Mouse (Mus musculus) erythroblast, embryonic 14.5 days (primary cell): Measurements from ENCODE around the gene Gprc5b. TPM values are rescaled to one million over a fixed set of nuclear protein-coding genes. Genes with fewer than 3 reads are reported as not detected.

Source experiments
- H3K27me3 ChIP-seq: 2 replicates; pipeline ENCODE4 v1.6.1; 2012; ENCODE audit warnings: inconsistent platforms; ENCODE audit not compliant: control insufficient read depth
- H3K36me3 ChIP-seq: 2 replicates; pipeline ENCODE4 v1.6.1; 2012; ENCODE audit warnings: mild to moderate bottlenecking, inconsistent platforms; ENCODE audit not compliant: control insufficient read depth
- H3K4me1 ChIP-seq: 2 replicates; pipeline ENCODE4 v1.6.1; 2012; ENCODE audit warnings: inconsistent platforms; ENCODE audit not compliant: control insufficient read depth
- H3K4me3 ChIP-seq: replicated peaks from 2 replicates; pipeline ENCODE3; 2012; ENCODE audit warnings: moderate library complexity, mild to moderate bottlenecking, inconsistent platforms
- H3K9me3 ChIP-seq: 2 replicates; pipeline ENCODE4 v1.6.1; 2012; ENCODE audit warnings: low read length, inconsistent platforms, mixed read lengths; ENCODE audit not compliant: control insufficient read depth
- GATA1 ChIP-seq: IDR thresholded peaks from 2 replicates; pipeline ENCODE4 v1.6.1; 2012; ENCODE audit warnings: low read length, inconsistent platforms, mixed read lengths
- TAL1 ChIP-seq: IDR thresholded peaks from 3 replicates; pipeline ENCODE4 v1.6.1; 2012; ENCODE audit warnings: low read length, inconsistent platforms, mixed read lengths
- polyA plus RNA-seq: library from polyadenylated mRNA; stranded (reverse); fragments of >175 nt; gene quantifications from 2 replicates; pipeline ENCODE4 v1.2.3, GENCODE M21; 2012

The Gprc5b gene
- polyA plus RNA-seq, 1 experiment: 0.07 TPM

DNA sequence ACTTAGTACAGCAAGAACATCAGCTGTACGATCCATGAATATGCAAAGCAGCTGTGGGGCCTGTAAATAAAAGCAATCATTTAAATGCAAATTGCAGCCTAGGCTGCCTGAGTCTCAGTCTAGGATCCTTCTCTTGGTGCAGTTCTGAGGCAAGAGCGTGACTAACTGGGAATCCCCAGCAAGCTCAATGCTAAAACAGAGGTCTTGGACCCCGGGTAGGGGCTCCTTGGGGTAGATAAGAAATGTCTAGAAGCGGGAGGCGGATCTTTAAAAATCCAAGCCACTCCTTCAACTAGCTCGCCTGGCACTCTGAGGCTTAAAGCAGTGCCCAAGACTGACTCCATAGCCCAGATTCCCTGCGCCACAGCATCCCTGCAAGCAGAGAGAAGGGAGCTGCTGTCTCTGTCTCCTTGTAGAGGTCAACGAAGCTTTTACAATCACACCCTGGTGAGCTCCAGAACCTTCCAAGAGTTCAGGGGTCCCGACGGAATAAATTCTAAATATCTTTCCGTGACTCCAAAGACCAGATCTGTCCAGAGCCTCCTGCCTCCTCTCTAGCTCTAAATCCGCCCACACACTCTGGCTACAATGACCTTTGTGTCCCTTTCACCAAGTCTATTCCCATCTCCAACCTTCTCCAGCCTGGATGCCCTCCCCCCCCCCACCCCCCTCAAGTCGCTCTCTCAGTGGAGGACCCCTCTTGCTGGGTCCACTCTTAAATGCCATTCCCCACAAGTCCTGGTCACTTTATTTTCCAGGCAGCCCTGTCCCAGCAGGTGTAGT is 2.2 kb downstream of the Gprc5b start:
- Histone ChIP-seq H3K4me1 (0 out of 2 replicates have a peak, but pooled peaks cover 3% of the 10 kb centered on the region), H3K27me3 (peaks cover 42% of the 10 kb centered on the region), H3K4me3 (no peak overlapping the region), H3K36me3 (no peaks in the 10 kb centered on the region), H3K9me3 (no peaks in the 10 kb centered on the region)
- no peak for TF ChIP-seq GATA1
- no peak for TF ChIP-seq TAL1

DNA sequence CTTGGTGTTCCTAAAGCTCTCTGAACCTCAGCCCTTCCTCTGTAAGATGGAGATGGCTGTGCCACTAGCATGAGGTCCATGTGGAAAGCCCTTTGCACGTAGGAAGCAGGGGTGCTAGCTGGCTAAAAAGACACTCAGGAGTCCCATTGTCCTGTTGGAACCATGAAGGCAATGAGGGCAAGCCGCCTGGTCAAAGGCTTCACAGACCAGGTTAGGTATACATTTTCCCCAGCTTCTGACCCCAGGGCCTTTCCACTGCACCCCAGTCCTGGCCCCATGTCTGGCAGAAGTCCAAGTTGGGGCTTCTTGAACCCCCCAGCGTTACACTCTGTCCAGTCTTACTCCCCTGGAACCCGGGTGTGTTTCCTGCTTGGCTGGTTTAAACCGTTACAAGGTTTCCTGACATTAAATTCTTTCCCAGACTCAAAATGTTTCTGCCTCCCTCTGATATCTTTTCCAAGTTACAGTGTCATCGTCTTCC is 2.9 kb downstream of the Gprc5b start:
- peaks cover 42% of the 10 kb centered on the region for H3K27me3 ChIP-seq
- TF ChIP-seq TAL1 (no peak), GATA1 (no peak)

DNA sequence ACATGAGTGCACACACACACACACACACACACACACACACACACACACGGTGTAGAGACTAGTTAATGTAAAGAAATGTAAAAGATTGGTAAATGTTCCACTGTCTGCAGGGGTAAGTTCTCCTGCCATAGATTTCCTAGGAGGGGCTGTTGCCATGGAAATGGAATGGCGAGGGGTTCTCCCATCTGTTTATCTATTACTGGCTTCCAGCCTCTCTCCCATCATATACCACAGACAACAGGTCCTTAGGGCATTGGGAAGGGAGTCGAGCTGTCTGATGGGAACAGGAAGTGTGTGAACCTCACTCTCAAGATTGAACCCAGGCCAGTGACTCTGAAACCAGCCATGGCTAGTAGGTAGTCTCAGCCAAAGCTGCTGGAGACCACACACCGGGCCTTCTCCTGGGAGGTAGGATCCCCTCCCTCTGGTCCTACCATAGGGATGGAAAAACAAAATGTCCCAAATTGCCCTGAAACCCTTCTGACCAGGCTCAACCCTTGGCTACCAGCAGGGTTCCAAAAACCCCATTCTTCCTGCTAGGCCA is 3.6 kb downstream of the Gprc5b start:
- 0 out of 2 replicates have a peak, but pooled peaks cover 3% of the 10 kb centered on the region for H3K4me1 ChIP-seq
- no peak overlapping the region for H3K4me3 ChIP-seq
- TF ChIP-seq TAL1: no peak
- no peak for TF ChIP-seq GATA1
- H3K27me3 ChIP-seq: peaks cover 42% of the 10 kb centered on the region
- no peaks in the 10 kb centered on the region for H3K36me3 ChIP-seq
- H3K9me3 ChIP-seq: no peaks in the 10 kb centered on the region

More for the DNA sequence above, 2.9 kb downstream of the Gprc5b start:
- H3K36me3 ChIP-seq: no peaks in the 10 kb centered on the region
- 0 out of 2 replicates have a peak, but pooled peaks cover 3% of the 10 kb centered on the region for H3K4me1 ChIP-seq
- H3K4me3 ChIP-seq: no peak overlapping the region
- H3K9me3 ChIP-seq: no peaks in the 10 kb centered on the region

DNA sequence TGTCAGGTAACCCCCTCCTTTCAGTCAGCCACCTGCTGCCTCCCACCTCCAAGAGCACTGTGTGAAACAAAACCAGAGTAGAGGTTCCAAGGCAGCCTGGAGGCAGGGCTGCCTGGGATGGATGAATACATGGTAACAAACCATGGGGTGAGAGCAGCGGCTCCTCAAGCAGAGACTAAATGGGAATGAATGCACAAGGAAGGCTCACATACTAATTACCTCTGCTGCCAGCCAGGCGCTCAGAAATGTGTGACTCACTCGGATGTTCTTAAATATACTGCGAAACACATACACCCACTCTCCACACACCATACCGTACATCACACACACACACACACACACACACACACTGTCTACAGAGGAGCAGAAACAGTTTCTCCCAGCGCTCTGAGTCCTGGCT is 4.7 kb downstream of the Gprc5b start:
- Histone ChIP-seq H3K27me3 (peaks cover 32% of the 10 kb centered on the region), H3K9me3 (no peaks in the 10 kb centered on the region), H3K4me1 (0 out of 2 replicates have a peak, but pooled peaks cover 3% of the 10 kb centered on the region), H3K36me3 (no peaks in the 10 kb centered on the region), H3K4me3 (no peak overlapping the region)
- no peak for TF ChIP-seq TAL1
- no peak for TF ChIP-seq GATA1

DNA sequence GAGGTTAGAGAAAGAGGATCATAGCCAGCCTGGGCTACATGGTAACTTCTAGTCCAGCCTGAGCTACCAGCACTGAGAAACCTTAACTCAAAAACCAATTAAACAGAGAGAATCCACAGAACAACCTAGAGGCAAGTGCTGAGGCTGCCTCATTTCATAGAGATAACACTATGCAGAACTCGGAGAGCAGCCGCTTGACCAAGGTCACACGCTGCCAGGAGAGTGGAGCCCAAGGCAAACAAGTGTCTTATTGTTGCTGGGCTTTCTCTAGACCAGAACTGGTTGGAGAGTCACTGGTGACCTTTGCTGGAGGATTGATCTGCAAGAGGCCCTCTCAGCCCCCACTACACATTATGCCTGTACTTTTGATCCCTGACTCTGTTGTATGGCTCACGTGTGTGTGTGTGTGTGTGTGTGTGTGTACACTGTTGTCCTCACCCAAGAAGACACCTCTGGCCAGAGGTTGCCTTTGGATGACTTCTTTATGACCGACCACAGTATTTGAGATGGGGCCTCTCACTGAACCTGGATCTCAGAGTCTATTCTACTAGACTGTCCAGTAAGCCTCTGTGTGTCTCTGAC is 5.6 kb downstream of the Gprc5b start:
- H3K4me3 ChIP-seq: no peak overlapping the region
- H3K36me3 ChIP-seq: no peaks in the 10 kb centered on the region
- H3K4me1 ChIP-seq: no peaks in the 10 kb centered on the region
- peaks cover 23% of the 10 kb centered on the region for H3K27me3 ChIP-seq
- no peak for TF ChIP-seq GATA1
- no peaks in the 10 kb centered on the region for H3K9me3 ChIP-seq

DNA sequence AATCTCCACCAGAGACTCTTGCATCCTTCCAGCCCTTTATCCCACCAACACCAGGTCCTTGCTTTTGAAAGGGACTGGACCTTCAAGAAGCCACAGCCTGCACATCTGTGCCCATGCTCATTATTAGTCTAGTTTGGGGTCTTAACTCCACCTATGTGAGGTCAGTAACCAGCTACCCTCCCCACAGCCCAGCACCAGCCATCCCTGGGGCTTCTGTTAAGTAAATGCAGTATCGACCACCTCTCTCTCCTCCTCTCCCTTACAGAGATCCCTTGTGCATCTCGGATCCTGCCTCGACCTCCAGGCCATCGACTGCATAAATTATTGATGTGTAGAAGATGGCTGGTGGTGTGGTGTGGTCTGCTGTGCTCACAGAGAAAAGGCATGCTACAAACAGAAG is 8.6 kb downstream of the Gprc5b start:
- H3K36me3 ChIP-seq: no peaks in the 10 kb centered on the region
- H3K4me3 ChIP-seq: no peak overlapping the region
- no peaks in the 10 kb centered on the region for H3K4me1 ChIP-seq
- no peak for TF ChIP-seq TAL1
- no peaks in the 10 kb centered on the region for H3K9me3 ChIP-seq
- H3K27me3 ChIP-seq: no peaks in the 10 kb centered on the region

DNA sequence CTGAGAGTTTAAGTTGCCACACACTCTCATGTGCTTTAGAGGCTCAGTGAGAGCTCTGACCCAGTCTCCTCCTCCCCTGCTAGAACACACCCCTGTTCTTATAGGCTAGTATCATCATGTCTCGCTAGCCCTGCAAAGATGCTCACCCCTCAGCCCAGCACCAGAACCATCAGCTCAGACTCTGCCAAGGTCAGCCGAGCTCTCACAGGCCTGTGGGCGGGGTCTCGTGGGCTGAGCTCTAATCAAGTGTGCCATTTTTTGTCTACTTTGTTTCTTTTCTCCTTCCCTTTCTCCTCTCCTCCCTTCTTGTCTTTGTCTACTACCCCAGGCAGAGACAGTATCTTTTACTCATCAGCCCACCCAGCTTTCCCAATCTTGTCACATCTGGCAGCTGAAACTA is 9.2 kb downstream of the Gprc5b start:
- no peaks in the 10 kb centered on the region for H3K9me3 ChIP-seq
- no peak for TF ChIP-seq TAL1
- H3K4me1 ChIP-seq: no peaks in the 10 kb centered on the region
- H3K27me3 ChIP-seq: no peaks in the 10 kb centered on the region
- no peak overlapping the region for H3K4me3 ChIP-seq
- no peaks in the 10 kb centered on the region for H3K36me3 ChIP-seq

DNA sequence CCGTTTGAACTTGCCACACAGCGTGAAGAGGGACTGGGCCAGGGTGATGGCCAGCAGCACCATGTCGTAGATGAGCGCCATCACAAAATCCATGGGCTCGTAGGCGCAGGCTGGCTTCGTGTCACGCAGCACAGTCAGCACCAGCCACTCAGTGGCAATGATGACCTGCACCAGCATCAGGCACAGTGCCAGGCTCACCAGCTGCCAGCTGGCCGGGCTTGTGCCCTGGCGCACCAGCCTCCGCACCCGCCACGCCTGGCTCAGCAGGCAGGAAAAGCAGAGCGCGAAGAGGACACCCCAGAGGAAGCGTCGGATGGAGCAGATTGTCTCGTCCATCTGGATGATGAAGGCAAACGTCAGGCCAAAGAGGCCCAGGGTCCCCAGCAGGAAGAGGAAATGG is 11.1 kb downstream of the Gprc5b start:
- no peaks in the 10 kb centered on the region for H3K36me3 ChIP-seq

DNA sequence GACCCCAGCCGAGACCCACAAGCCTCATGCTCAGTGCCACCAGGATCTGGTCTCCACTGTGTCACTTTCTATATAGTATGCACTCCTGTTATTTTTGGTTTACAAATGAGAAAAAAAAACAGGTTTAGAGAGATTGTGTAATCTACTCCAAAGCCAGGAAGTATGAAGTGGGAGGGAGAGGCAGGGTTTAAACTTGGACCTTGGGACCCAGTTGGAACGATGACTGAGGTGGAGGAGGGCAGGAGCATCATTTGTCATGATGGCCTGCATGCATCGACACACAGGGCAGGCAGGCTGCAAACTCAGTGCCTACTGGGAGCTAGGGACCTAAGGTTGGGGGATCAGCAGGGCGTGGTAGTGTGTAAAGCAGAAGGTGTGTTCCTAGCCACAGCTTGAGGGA is 12.4 kb downstream of the Gprc5b start:
- H3K9me3 ChIP-seq: no peaks in the 10 kb centered on the region

More for the DNA sequence above, 11.1 kb downstream of the Gprc5b start:
- Histone ChIP-seq H3K4me1 (no peaks in the 10 kb centered on the region), H3K27me3 (no peaks in the 10 kb centered on the region), H3K9me3 (no peaks in the 10 kb centered on the region), H3K4me3 (no peak overlapping the region)
- TF ChIP-seq GATA1 (no peak), TAL1 (no peak)

More for the DNA sequence above, 12.4 kb downstream of the Gprc5b start:
- Histone ChIP-seq H3K4me1 (no peaks in the 10 kb centered on the region), H3K36me3 (no peaks in the 10 kb centered on the region), H3K4me3 (no peak overlapping the region), H3K27me3 (no peaks in the 10 kb centered on the region)
- TF ChIP-seq GATA1 (no peak), TAL1 (no peak)
